Mouse (Mus musculus) telencephalon, adult 2 months (tissue): ENCODE results near the gene Echdc2.
A peak's percentile ranks its signal among the peaks of the same experiment; 100 is the strongest.
"Not testable (repeated sequence)": the region's sequence is repeated elsewhere in the genome, so short reads cannot be mapped to it uniquely, and the experiment has no call there.

Experiments used
- DNase-seq: peaks from one replicate; pipeline ENCODE4 v3.0.0-alpha.2; 2011; ENCODE audit warnings: low read depth, low spot score

Gene Echdc2

DNA sequence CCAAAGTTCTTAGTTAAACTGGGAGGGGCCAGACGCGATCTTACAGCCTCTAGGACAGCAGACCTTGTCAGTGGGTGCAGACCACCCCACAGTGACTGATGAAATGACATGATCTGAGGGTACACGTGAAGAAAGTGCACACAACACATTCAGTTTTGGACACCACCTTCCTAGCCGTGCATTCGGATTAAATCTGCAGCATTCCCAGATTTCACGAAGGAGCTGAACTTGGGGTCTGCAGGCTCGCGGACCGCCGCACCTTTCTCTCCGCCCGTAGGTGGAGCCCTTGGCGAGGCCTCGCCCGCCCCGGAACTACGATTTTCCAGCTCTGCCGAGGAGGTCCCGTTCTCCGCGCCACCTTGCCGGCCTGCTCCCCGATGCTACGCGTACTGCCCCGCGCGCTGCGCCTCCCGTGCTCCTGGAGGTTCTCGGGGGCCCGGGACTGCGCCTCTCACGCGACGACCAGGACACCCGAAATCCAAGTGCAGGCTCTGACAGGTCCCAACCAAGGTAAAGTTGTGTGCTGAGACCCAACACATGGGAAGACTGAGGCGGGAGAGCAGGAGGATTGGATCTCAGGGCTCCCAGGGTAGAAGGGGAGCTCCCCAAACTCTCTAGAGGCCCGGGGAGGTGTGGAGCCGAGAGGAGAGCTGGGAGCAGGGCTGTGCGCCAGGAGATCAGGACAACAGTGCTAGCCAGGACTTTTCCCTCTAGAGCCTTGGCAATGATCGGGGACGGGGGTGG, at the start of gene Echdc2:
Gene Echdc2 (plus strand): TSS at position 286 of the 744 bp plus-strand sequence.
- DNase-seq, result no peak

DNA sequence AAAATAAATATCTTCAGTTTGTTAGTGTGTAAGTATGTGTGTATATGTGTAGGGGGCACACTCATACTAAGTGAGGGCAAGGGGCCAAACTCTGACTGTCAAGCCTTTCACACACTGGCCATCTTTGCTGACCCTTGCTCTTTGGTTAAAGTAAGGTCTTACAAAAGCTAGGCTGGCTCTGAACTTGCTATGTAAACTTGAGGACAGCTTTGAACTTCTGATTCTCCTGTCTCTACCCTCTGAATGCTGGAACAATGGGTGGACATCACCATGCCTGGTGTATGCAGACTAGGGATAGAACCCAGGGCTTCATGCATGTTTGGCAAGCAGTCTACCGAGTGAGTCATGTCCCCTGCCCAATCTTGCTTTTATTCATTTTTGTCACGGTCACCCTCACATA, 48.8 kb upstream of the Echdc2 start:
- no peak for DNase-seq

DNA sequence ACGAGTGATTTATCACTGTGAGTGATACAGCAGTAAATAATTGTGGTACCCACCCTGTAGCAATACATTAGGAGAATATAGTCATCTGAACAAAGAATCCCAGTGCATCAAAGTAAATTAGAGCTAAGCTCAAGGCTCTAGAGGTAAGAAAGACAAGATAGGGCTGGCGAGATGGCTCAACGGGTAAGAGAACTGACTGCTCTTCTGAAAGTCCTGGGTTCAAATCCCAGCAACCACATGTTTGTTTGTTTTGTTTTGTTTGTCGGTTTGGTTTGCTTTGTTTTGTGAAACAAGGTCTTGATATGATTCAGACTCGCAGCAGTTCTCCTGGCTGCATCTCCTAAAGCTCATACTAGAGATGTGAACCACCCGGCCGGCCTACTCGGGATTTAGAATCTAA, 47.7 kb upstream of the Echdc2 start:
- no peak for DNase-seq

- peak; percentile 80 for DNase-seq
These were observed 47.0 kb upstream of the Echdc2 start for GRCm38 (mm10) chr4:108117924-108118876.

DNA sequence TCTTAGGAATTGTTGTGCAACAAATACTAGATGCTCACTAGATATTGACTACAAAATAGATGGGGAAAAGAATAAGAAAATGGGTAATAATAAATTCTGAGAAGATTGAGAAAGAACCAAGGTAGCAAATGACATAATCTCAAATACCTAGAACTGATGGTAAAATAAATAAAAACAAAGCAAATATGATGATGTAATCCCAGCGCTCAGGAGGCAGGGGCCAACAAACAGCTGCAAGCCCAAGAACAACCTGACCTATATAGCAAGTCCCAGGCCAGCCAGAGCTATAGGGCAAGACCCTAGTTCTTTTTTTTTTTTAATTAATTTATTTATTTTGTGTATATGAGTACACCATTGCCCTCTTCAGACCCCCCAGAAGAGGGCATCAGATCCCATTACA, 41.1 kb upstream of the Echdc2 start:
- no peak for DNase-seq

DNA sequence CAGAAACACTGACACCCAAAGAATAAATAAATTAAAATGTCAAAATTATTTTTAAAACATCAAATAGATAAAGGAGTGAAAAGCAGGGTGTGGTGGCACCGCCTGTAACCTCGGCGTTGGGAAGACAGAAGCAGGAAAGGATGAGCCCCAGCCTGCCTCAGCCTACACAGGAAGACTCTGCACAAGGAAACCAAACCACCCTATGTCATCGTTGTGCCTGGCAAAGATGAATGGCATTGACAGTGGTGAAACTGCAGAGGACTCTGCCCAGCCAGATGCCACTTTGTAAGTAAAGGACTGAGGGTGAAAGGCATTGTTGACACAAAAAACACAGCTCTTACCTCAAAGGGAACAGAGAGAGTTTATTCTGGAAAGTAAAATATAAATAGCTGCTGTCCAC, 39.0 kb upstream of the Echdc2 start:
- DNase-seq, result no peak

GRCm38 (mm10) chr4:108127516-108127915, 37.7 kb upstream of the Echdc2 start:
- DNase-seq, result no peak

DNA sequence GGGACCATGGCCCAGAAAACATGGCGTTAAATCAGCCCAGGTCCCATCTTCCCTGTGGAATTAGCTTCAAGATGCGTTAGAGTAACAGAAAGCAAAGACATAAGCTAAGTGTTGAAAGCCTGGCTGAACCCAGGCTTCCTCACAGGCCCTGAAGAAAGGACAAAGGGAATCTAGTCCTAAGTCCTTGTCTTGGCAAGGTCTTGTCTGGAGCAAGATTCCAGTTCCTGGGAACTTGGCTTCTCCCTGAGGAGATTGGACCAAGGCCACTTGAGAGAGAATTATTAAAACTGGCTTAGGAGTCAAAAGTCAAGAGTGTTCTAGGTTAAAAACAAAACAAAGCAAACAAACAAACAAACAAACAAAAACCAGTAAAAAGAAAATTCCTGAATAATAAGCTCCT, 36.9 kb upstream of the Echdc2 start:
- DNase-seq, result no peak

- no peak for DNase-seq
These were observed 34.8 kb upstream of the Echdc2 start for GRCm38 (mm10) chr4:108130452-108130851.

- no peak for DNase-seq
These were observed 28.3 kb upstream of the Echdc2 start for GRCm38 (mm10) chr4:108136938-108137337.

DNA sequence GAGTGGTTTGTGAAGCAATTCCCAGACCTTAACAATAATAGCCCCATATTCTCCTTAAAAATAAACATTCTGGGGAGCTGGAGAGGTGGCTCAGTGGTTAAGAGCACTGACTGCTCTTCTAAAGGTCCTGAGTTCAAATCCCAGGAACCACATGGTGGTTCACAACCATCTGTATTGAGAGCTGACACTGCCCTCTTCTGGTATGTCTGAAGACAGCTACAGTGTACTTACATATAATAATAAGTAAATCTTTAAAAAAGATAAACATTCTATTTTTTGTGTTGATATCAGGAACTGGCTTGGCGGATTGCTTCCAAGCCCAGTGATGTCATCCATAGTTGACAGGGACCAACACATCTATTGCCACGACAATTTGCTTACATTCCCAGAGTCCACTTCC, 22.1 kb upstream of the Echdc2 start:
- not testable (repeated sequence) for DNase-seq

- no peak for DNase-seq
These were observed 21.5 kb upstream of the Echdc2 start for GRCm38 (mm10) chr4:108143778-108144177.

- DNase-seq, result no peak
These were observed 20.4 kb upstream of the Echdc2 start, which contains the start of gene Scp2 for GRCm38 (mm10) chr4:108144880-108145279. Gene Scp2 (minus strand): TSS chr4:108144998.

GRCm38 (mm10) chr4:108145554-108145953, 19.7 kb upstream of the Echdc2 start:
- DNase-seq, result not testable (repeated sequence)

DNA sequence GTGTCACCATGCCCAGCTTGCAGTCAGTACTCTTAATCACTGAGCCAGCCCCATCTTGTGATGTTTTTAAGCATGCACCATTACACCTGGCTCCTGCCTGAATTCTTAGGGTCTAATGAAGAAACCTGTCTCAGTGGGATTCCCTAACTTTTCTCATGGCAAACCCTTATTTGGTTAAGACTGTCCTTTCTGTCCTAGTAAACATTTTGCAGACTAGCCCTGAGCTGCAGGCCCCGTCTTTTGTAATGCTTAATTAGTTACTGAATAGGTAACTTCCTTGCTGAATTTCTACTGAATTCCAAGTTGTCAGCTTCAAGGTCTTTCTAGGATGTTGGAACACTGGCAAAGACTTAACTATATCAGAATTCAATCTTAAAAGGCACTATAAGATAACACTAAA, 10.1 kb upstream of the Echdc2 start:
- not testable (repeated sequence) for DNase-seq

GRCm38 (mm10) chr4:108161936-108162335, 3.3 kb upstream of the Echdc2 start:
- DNase-seq, result no peak

DNA sequence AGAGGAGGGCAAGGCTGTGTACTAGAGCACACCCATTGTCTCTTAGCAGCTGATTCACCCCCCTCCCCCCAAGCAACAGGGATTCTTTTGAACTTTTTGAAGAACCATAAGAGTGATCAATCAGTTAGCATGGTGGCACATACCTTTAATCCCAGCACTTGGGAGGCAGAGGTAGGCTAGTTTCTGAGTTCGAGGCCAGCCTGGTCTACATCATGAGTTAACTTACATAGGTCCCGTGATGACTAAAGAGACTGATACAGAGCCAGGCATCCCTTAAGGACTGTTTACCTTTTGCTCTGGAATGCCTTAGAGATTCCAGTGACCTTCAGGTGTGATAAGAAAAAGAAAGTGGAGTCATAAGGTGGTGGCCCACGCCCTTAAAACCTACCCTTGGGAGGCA, 1.9 kb upstream of the Echdc2 start:
- DNase-seq, result no peak

GRCm38 (mm10) chr4:108166874-108167273, 1.6 kb downstream of the Echdc2 start:
- peak; percentile 35 for DNase-seq

- no peak for DNase-seq
These were observed 2.8 kb downstream of the Echdc2 start for GRCm38 (mm10) chr4:108168056-108168455.

DNA sequence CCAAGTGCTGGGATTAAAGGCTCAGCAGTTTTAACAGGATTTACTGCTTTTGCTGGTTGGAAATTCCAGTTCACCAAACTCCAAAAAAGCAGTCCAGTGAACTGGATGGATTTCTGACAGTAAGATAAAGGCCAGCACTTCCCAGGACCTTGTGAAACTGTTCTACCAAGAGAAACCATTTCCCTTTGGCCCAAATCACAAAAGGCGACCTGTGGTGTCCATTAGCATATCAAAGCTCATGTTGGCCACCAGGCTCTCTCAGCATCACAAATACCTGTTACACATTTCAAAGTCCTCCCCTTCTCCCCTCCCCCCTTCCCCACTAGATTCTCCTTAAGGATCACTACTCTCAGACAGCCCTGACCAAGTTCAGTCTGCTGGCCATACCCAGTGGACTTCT, 17.0 kb downstream of the Echdc2 start:
- no peak for DNase-seq

DNA sequence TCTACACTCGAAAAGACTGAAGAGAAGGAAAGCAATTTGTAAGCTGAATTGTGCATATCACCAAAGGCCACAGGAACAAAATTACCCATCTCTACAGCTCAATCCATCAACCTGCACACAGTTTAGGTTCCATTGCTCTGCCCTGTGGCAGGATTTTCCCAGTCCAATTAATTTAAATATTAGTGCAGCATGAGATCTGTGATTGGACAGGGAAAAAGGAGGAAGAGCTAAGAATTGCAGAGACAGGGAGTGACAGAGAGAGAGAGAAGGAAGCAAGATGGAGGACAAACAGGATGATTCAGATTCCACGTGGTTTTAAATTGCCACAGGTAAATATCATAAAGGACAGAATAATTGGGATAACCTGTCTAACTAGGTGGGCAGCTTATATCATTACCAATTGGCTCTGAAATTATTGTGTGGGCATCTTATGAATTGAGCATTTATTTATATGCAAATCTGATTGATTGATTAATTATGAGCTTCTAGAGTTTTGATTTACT, 27.6 kb downstream of the Echdc2 start:
- DNase-seq, result no peak

- DNase-seq, result no peak
These were observed 31.1 kb downstream of the Echdc2 start for GRCm38 (mm10) chr4:108196277-108196855.
